Mouse (Mus musculus): ENCODE results near the gene Akr1c21. TPM values are rescaled to one million over a fixed set of nuclear protein-coding genes. Genes with fewer than 3 reads are reported as not detected.

The Akr1c21 gene
- not detected for total RNA-seq (2023)

GRCm38 (mm10) chr13:4573871-4574270 is at the start of gene Akr1c21:
Gene Akr1c21, plus strand, starts transcription at chr13:4574075.

GRCm38 (mm10) chr13:4608961-4609409 is 35.1 kb downstream of the Akr1c21 start, which contains the start of gene Akr1e1:
Gene Akr1e1, minus strand, starts transcription at chr13:4609174.

Other genes with a start within 250 kb of the Akr1c21 start
- gene Akr1c6, start 139.8 kb upstream of the Akr1c21 start, total RNA-seq (2023), result not detected
- not detected for gene Akr1c20, start 50.7 kb upstream of the Akr1c21 start, total RNA-seq (2023)
- 1 to 10 TPM; 1.3 to 3.2 TPM for gene Akr1e1, start 35.1 kb downstream of the Akr1c21 start, total RNA-seq (2023)